Mouse (Mus musculus) myocyte (in vitro differentiated cells): ENCODE data around the gene Agrn. TPM values are rescaled to one million over a fixed set of nuclear protein-coding genes. Genes with fewer than 3 reads are reported as not detected.

Source experiments
- H3K27me3 ChIP-seq: one replicate; pipeline ENCODE4 v1.6.1; 2011; ENCODE audit not compliant: control insufficient read depth, insufficient read depth, insufficient read length
- H3K36me3 ChIP-seq: one replicate; pipeline ENCODE4 v1.6.1; 2011; ENCODE audit not compliant: control insufficient read depth, insufficient read depth
- H3K4me2 ChIP-seq: one replicate; pipeline ENCODE4 v1.6.1; 2011; ENCODE audit warnings: low read depth, control low read depth
- H3K4me3 ChIP-seq: one replicate; pipeline ENCODE4 v1.5.1; 2011; ENCODE audit warnings: mild to moderate bottlenecking, control low read depth, moderate library complexity
- H3K79me2 ChIP-seq: one replicate; pipeline ENCODE4 v1.6.1; 2011; ENCODE audit not compliant: control insufficient read depth, insufficient read depth
- H3ac ChIP-seq: one replicate; pipeline ENCODE4 v1.6.1; 2011; ENCODE audit not compliant: control insufficient read depth, insufficient read length
- CEBPB ChIP-seq: IDR thresholded peaks from 2 replicates; pipeline ENCODE4 v1.6.1; 2011; ENCODE audit warnings: mild to moderate bottlenecking, moderate library complexity; ENCODE audit not compliant: poor library complexity, insufficient read depth, severe bottlenecking
- E2F4 ChIP-seq: IDR thresholded peaks from one replicate; pipeline ENCODE4 v1.6.1; 2011; ENCODE audit warnings: mild to moderate bottlenecking, control low read depth, moderate library complexity; ENCODE audit not compliant: insufficient read depth
- MAX ChIP-seq: IDR thresholded peaks from one replicate; pipeline ENCODE4 v1.6.1; 2011; ENCODE audit warnings: low read depth, mild to moderate bottlenecking, control low read depth
- MYOD1 ChIP-seq, 3 experiments: IDR thresholded peaks; one replicate each; pipeline ENCODE4 v1.6.1; 2011; ENCODE audit warnings: control low read depth in 2 of 3, low read depth in 2 of 3, mild to moderate bottlenecking in 2 of 3, moderate library complexity in 1 of 3; ENCODE audit not compliant: insufficient read length in 2 of 3, control insufficient read depth in 1 of 3
- MYOG ChIP-seq, 3 experiments: IDR thresholded peaks; one replicate each; pipeline ENCODE4 v1.6.1; 2011; ENCODE audit warnings: control low read depth in 2 of 3, low read depth in 2 of 3, mild to moderate bottlenecking in 2 of 3; ENCODE audit not compliant: insufficient read length in 2 of 3, control insufficient read depth in 1 of 3, insufficient read depth in 1 of 3
- POLR2A ChIP-seq: IDR thresholded peaks from one replicate; pipeline ENCODE4 v1.6.1; 2011; ENCODE audit warnings: low read depth, mild to moderate bottlenecking, control low read depth, moderate library complexity; ENCODE audit not compliant: insufficient read length
- POLR2AphosphoS2 ChIP-seq: IDR thresholded peaks from one replicate; pipeline ENCODE4 v1.6.1; 2011; ENCODE audit warnings: low read depth, control low read depth; ENCODE audit not compliant: insufficient read length
- REST ChIP-seq: IDR thresholded peaks from one replicate; pipeline ENCODE4 v1.6.1; 2011; ENCODE audit warnings: mild to moderate bottlenecking, control low read depth, moderate library complexity; ENCODE audit not compliant: insufficient read depth, insufficient read length
- SRF ChIP-seq: IDR thresholded peaks from one replicate; pipeline ENCODE4 v1.6.1; 2011; ENCODE audit warnings: low read depth; ENCODE audit not compliant: control insufficient read depth, insufficient read length
- TCF12 ChIP-seq: IDR thresholded peaks from one replicate; pipeline ENCODE4 v1.6.1; 2011; ENCODE audit warnings: mild to moderate bottlenecking, control low read depth; ENCODE audit not compliant: poor library complexity, insufficient read depth, severe bottlenecking
- TCF3 ChIP-seq: IDR thresholded peaks from one replicate; pipeline ENCODE4 v1.6.1; 2011; ENCODE audit warnings: low read depth, control low read depth; ENCODE audit not compliant: insufficient read length
- USF1 ChIP-seq: IDR thresholded peaks from one replicate; pipeline ENCODE4 v1.6.1; 2011; ENCODE audit warnings: low read depth, mild to moderate bottlenecking, control low read depth, moderate library complexity
- polyA plus RNA-seq: library from polyadenylated mRNA; unstranded; fragments of >200 nt; fragmentation: generic; extraction: Trizol; gene quantifications from one replicate; pipeline ENCODE4 v1.2.1, GENCODE M21; 2012; ENCODE audit warnings: missing spikeins

The Agrn gene
- polyA plus RNA-seq, 1 experiment: 22.7 TPM

GRCm38 (mm10) chr4:156202462-156202893, 5.2 kb upstream of the Agrn start:
- Histone ChIP-seq H3K4me2 (peak overlapping the region; percentile 87), H3K4me3 (peak overlapping the region; percentile 33), H3K36me3 (no peaks in the 10 kb centered on the region), H3K27me3 (no peaks in the 10 kb centered on the region), H3ac (no peak overlapping the region), H3K79me2 (no peaks in the 10 kb centered on the region)
- no peak for TF ChIP-seq MYOG (IDR thresholded peaks at IDR 0.05; ENCODE audit: control insufficient read depth in 1 of 3, insufficient read depth in 1 of 3, insufficient read length in 2 of 3, low read depth in 2 of 3)
- no peak for TF ChIP-seq SRF
- TF ChIP-seq REST: no peak

GRCm38 (mm10) chr4:156200623-156201475, 3.6 kb upstream of the Agrn start, which contains the start of gene Isg15:
Gene Isg15, minus strand, starts transcription at chr4:156200818.
- H3K36me3 ChIP-seq: no peaks in the 10 kb centered on the region
- H3ac ChIP-seq: no peak within 1 kb of the TSS
- H3K4me3 ChIP-seq: peak within 1 kb of the TSS; percentile 14
- H3K79me2 ChIP-seq: no peaks in the 10 kb centered on the region
- H3K4me2 ChIP-seq: peak within 1 kb of the TSS; percentile 71
- TF ChIP-seq REST (no peak), POLR2A (peak; percentile 33), MYOG (IDR thresholded peaks at IDR 0.05; ENCODE audit: control insufficient read depth in 1 of 3, insufficient read depth in 1 of 3, insufficient read length in 2 of 3, low read depth in 2 of 3) (no peak), MYOD1 (IDR thresholded peaks at IDR 0.05; ENCODE audit: control insufficient read depth in 1 of 3, insufficient read length in 2 of 3, low read depth in 2 of 3) (no peak), POLR2AphosphoS2 (no peak), E2F4 (no peak)
- H3K27me3 ChIP-seq: no peaks in the 10 kb centered on the region

GRCm38 (mm10) chr4:156197829-156198205, 529 bp upstream of the Agrn start:
- Histone ChIP-seq H3K79me2 (no peaks in the 10 kb centered on the region), H3K27me3 (no peaks in the 10 kb centered on the region), H3K4me3 (peak overlapping the region; percentile 25), H3K36me3 (no peaks in the 10 kb centered on the region), H3K4me2 (peak overlapping the region; percentile 60), H3ac (peak overlapping the region; percentile 41)
- TF ChIP-seq REST: no peak
- TF ChIP-seq SRF: no peak
- no peak for TF ChIP-seq USF1
- no peak for TF ChIP-seq E2F4
- TF ChIP-seq MYOD1 (IDR thresholded peaks at IDR 0.05; ENCODE audit: control insufficient read depth in 1 of 3, insufficient read length in 2 of 3, low read depth in 2 of 3): peak in 1 of 3 experiments; percentile 47
- TF ChIP-seq MAX: no peak
- peak; percentile 78 for TF ChIP-seq POLR2A
- TF ChIP-seq TCF3: no peak
- TF ChIP-seq MYOG (IDR thresholded peaks at IDR 0.05; ENCODE audit: control insufficient read depth in 1 of 3, insufficient read depth in 1 of 3, insufficient read length in 2 of 3, low read depth in 2 of 3): peak in 1 of 3 experiments; percentile 39
- TF ChIP-seq TCF12: no peak
- no peak for TF ChIP-seq CEBPB
- TF ChIP-seq POLR2AphosphoS2: peak; percentile 67

- H3K36me3 ChIP-seq: no peaks in the 10 kb centered on the region
- TF ChIP-seq REST (no peak), MAX (no peak), CEBPB (no peak), TCF12 (no peak), MYOD1 (IDR thresholded peaks at IDR 0.05; ENCODE audit: control insufficient read depth in 1 of 3, insufficient read length in 2 of 3, low read depth in 2 of 3) (no peak), POLR2AphosphoS2 (no peak), E2F4 (no peak), POLR2A (no peak), MYOG (IDR thresholded peaks at IDR 0.05; ENCODE audit: control insufficient read depth in 1 of 3, insufficient read depth in 1 of 3, insufficient read length in 2 of 3, low read depth in 2 of 3) (no peak), TCF3 (no peak), SRF (no peak)
- peak overlapping the region; percentile 25 for H3K4me3 ChIP-seq
- no peaks in the 10 kb centered on the region for H3K27me3 ChIP-seq
- peak overlapping the region; percentile 93 for H3K4me2 ChIP-seq
- H3ac ChIP-seq: peak overlapping the region; percentile 41
- H3K79me2 ChIP-seq: no peaks in the 10 kb centered on the region
Measured at GRCm38 (mm10) chr4:156195927-156196870, 1.1 kb downstream of the Agrn start.
